Mouse (Mus musculus) c-Kit-positive CD71-positive TER-119-positive erythroid progenitor cells, embryonic 14.5 days (primary cell): ENCODE measurements around the gene Arid3a.
"Not testable (repeated sequence)": the region's sequence is repeated elsewhere in the genome, so short reads cannot be mapped to it uniquely, and the experiment has no call there.

Experiments used
- DNase-seq: peaks from one replicate; pipeline ENCODE4 v3.0.0-alpha.2; 2013; ENCODE audit warnings: low spot score

The Arid3a gene

GRCm38 (mm10) chr10:79946752-79947322 is 20.0 kb downstream of the Arid3a start:
- DNase-seq = no peak

GRCm38 (mm10) chr10:79947502-79947901 is 20.7 kb downstream of the Arid3a start:
- no peak for DNase-seq

GRCm38 (mm10) chr10:79949873-79950272 is 23.0 kb downstream of the Arid3a start:
- DNase-seq = no peak

GRCm38 (mm10) chr10:79950661-79951060 is 23.8 kb downstream of the Arid3a start:
- DNase-seq = no peak

- no peak for DNase-seq
These were observed 27.1 kb downstream of the Arid3a start for GRCm38 (mm10) chr10:79953946-79954345.

- DNase-seq = no peak
These were observed 28.8 kb downstream of the Arid3a start for GRCm38 (mm10) chr10:79955691-79956090.

- DNase-seq = no peak
These were observed 29.9 kb downstream of the Arid3a start for GRCm38 (mm10) chr10:79956643-79957154.

- peak; percentile 62 for DNase-seq
These were observed 31.4 kb downstream of the Arid3a start for GRCm38 (mm10) chr10:79958140-79958816.

- DNase-seq = not testable (repeated sequence)
These were observed 32.6 kb downstream of the Arid3a start for GRCm38 (mm10) chr10:79959412-79959811.

GRCm38 (mm10) chr10:79959847-79960601 is 33.2 kb downstream of the Arid3a start, which contains the start of gene Wdr18:
Gene Wdr18 (plus strand): TSS chr10:79960152.
- DNase-seq = peak; percentile 100

GRCm38 (mm10) chr10:79960671-79961294 is 33.9 kb downstream of the Arid3a start:
- DNase-seq = no peak

GRCm38 (mm10) chr10:79964727-79965126 is 37.9 kb downstream of the Arid3a start:
- no peak for DNase-seq

GRCm38 (mm10) chr10:79965325-79965724 is 38.5 kb downstream of the Arid3a start:
- DNase-seq = no peak

- no peak for DNase-seq
These were observed 40.1 kb downstream of the Arid3a start for GRCm38 (mm10) chr10:79966886-79967400.

GRCm38 (mm10) chr10:79968181-79968580 is 41.3 kb downstream of the Arid3a start:
- DNase-seq = no peak

GRCm38 (mm10) chr10:79969124-79969568 is 42.3 kb downstream of the Arid3a start:
- no peak for DNase-seq

- no peak for DNase-seq
These were observed 43.8 kb downstream of the Arid3a start, which contains the start of gene Grin3b for GRCm38 (mm10) chr10:79970415-79971182. Gene Grin3b (plus strand): TSS chr10:79970715.

- no peak for DNase-seq
These were observed 44.3 kb downstream of the Arid3a start for GRCm38 (mm10) chr10:79971183-79971497.

- no peak for DNase-seq
These were observed 46.0 kb downstream of the Arid3a start for GRCm38 (mm10) chr10:79972831-79973230.

- DNase-seq = no peak
These were observed 47.2 kb downstream of the Arid3a start for GRCm38 (mm10) chr10:79974087-79974486.

- no peak for DNase-seq
These were observed 47.8 kb downstream of the Arid3a start for GRCm38 (mm10) chr10:79974668-79975067.
